In the genomic region with DNA sequence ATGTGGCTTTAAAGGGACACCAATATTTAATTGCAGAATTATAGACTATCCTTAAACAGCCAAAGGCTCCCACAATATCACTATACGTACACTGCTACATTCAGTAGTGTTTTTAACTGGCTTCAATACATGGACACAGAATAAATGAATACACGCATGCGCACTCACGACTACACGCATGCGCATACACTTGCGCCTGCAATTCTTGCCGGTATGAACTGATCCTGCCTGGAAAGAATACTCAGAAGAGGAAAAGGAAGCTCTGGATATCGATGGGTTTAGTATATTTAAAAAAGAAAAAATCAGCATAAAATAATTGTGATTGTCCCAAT, we compare ENCODE assay signal across 9 mouse cellular contexts.
DNase-seq lines count a peak whose midpoint lies in the region; ATAC-seq and TF ChIP-seq lines count a peak whose summit lies in the region.
"Had no signal": no experiment of that assay in that cellular context is flagged by ENCODE, and none has a peak within 500 bp of the region (broad histone marks: within the 10 kb centered on the region; RNA-seq: fewer than 3 reads in every experiment).

No protein-coding gene starts in this region.

- H3K9me3 ChIP-seq in forebrain, embryonic 10.5 days = no peaks in the 10 kb centered on the region
- H3K9me3 ChIP-seq in midbrain, embryonic 12.5 days = no peaks in the 10 kb centered on the region

- H3K27me3 ChIP-seq in forebrain, embryonic 10.5 days (ENCODE audit: poor library complexity, severe bottlenecking) = peaks cover 43% of the 10 kb centered on the region; the same call in 1 of the 2 replicates
- no peaks in the 10 kb centered on the region; the same call in 1 of the 2 replicates for H3K27me3 ChIP-seq in midbrain, embryonic 12.5 days

- peak; percentile 64 for ATAC-seq in midbrain, embryonic 12.5 days (ENCODE audit: low FRiP score, low read depth)

- H3K27ac ChIP-seq in forebrain, embryonic 10.5 days = peak overlapping the region; percentile 83
- H3K27ac ChIP-seq in layer of hippocampus, adult 2 months = peak overlapping the region; percentile 92
- peak overlapping the region; percentile 76 for H3K27ac ChIP-seq in midbrain, embryonic 12.5 days (replicated peaks)
- H3K27ac ChIP-seq in gastrocnemius, adult 2 months = no peak overlapping the region
- H3K27ac ChIP-seq: kidney, postnatal 0 days had no signal

- H3K4me3 ChIP-seq in forebrain, embryonic 10.5 days = peak overlapping the region; percentile 33
- peak overlapping the region; percentile 56 for H3K4me3 ChIP-seq in layer of hippocampus, adult 2 months
- H3K4me3 ChIP-seq in midbrain, embryonic 12.5 days = no peak overlapping the region; the same call in 1 of the 2 replicates
- H3K4me3 ChIP-seq in gastrocnemius, adult 2 months = no peak overlapping the region; the same call in 1 of the 2 replicates

- intact Hi-C loops in gastrocnemius, adult 2 months (cut with DNase I) = no loop called here

- H3K36me3 ChIP-seq in forebrain, embryonic 10.5 days (replicated peaks) = no peaks in the 10 kb centered on the region
- H3K36me3 ChIP-seq in midbrain, embryonic 12.5 days = no peaks in the 10 kb centered on the region

- H3K9ac ChIP-seq in midbrain, embryonic 12.5 days (replicated peaks) = 0 out of 2 replicates have a peak overlapping the region, but pooled peaks have one; percentile 5

- WGBS in forebrain, embryonic 10.5 days = 46% methylated on average over 9 of the region's 9 CpGs
- WGBS in midbrain, embryonic 12.5 days = 65% methylated on average over 9 of the region's 9 CpGs

- DNase-seq in brain, embryonic 18.5 days (ENCODE audit: low read depth, low spot score) = peak; percentile 87
- peak; percentile 69 for DNase-seq in forebrain, embryonic 10.5 days (ENCODE audit: extremely low spot score, low spot score)
- DNase-seq in layer of hippocampus, adult 2 months (ENCODE audit: low spot score in 2 of 2) = peak; percentile 88 to 92
- no peak for DNase-seq in urinary bladder, adult 18-20 months (ENCODE audit: low spot score in 2 of 2)
- no peak for DNase-seq in adrenal gland, postnatal 4 days (ENCODE audit: low spot score in 2 of 2)
- no peak for DNase-seq in gastrocnemius, adult 2 months
- no peak for DNase-seq in yolk sac, embryonic 10.5 days (ENCODE audit: low spot score)

- no peak for TF ChIP-seq CTCF in layer of hippocampus, adult 2 months (conservative IDR thresholded peaks at IDR 0.05)
- no peak for TF ChIP-seq CTCF in gastrocnemius, adult 2 months (IDR thresholded peaks at IDR 0.05)

- peaks cover 89% of the 10 kb centered on the region for H3K4me1 ChIP-seq in forebrain, embryonic 10.5 days
- peaks cover 43% of the 10 kb centered on the region for H3K4me1 ChIP-seq in midbrain, embryonic 12.5 days

- H3K4me2 ChIP-seq in midbrain, embryonic 12.5 days (replicated peaks) = peak overlapping the region; percentile 35

Comparison
In these comparisons a context has a peak if more than half of its experiments do, and no peak if none do; other contexts are left out.
1. DNase-seq: peak in brain, embryonic 18.5 days (single experiment), forebrain, embryonic 10.5 days (single experiment) and layer of hippocampus, adult 2 months (2 of 2); none in urinary bladder, adult 18-20 months (0 of 2), adrenal gland, postnatal 4 days (0 of 2), gastrocnemius, adult 2 months (single experiment) and yolk sac, embryonic 10.5 days (single experiment).
2. H3K4me3 ChIP-seq: peak in forebrain, embryonic 10.5 days (single experiment) and layer of hippocampus, adult 2 months (single experiment); none in midbrain, embryonic 12.5 days (single experiment) and gastrocnemius, adult 2 months (single experiment).